Mouse (Mus musculus) liver, embryonic 11.5 days (tissue): ENCODE measurements around the gene Adgrl3. TPM values are rescaled to one million over a fixed set of nuclear protein-coding genes. Genes with fewer than 3 reads are reported as not detected.

ENCODE experiments used
- ATAC-seq: fragments of 200-750 bp; cut with Nextera tagmentation; replicated peaks from 2 replicates; pipeline ENCODE4 v1.8.0; 2017; ENCODE audit warnings: moderate number of reproducible peaks, mild to moderate bottlenecking, moderate TSS enrichment, moderate library complexity; ENCODE audit not compliant: low FRiP score
- DNase-seq: peaks from one replicate; pipeline ENCODE4 v3.0.0-alpha.2; 2017; ENCODE audit warnings: low spot score
- H3K27ac ChIP-seq: fragments of 300-500 bp; sonication (generic); 2 replicates; pipeline ENCODE4 v1.5.1; 2014; ENCODE audit warnings: mild to moderate bottlenecking, low read depth, low read length, control low read depth
- H3K27me3 ChIP-seq: fragments of 300-500 bp; sonication (generic); replicated peaks from 2 replicates; pipeline ENCODE4 v1.6.1; 2014; ENCODE audit warnings: low read length, mixed read lengths; ENCODE audit not compliant: control insufficient read depth, insufficient read depth
- H3K36me3 ChIP-seq: fragments of 300-500 bp; sonication (generic); 2 replicates; pipeline ENCODE4 v1.6.1; 2014; ENCODE audit warnings: mild to moderate bottlenecking, low read length, moderate library complexity, mixed read lengths; ENCODE audit not compliant: control insufficient read depth, insufficient read depth
- H3K4me1 ChIP-seq: fragments of 300-500 bp; sonication (generic); replicated peaks from 2 replicates; pipeline ENCODE4 v1.6.1; 2014; ENCODE audit warnings: low read length, mixed read lengths; ENCODE audit not compliant: control insufficient read depth, insufficient read depth
- H3K4me2 ChIP-seq: fragments of 300-500 bp; sonication (generic); 2 replicates; pipeline ENCODE4 v1.6.1; 2014; ENCODE audit warnings: mild to moderate bottlenecking, control low read depth, moderate library complexity
- H3K4me3 ChIP-seq: fragments of 300-500 bp; sonication (generic); 2 replicates; pipeline ENCODE4 v1.5.1; 2014; ENCODE audit warnings: low read depth, low read length, control low read depth
- H3K9ac ChIP-seq: fragments of 300-500 bp; sonication (generic); 2 replicates; pipeline ENCODE4 v1.6.1; 2014; ENCODE audit warnings: low read depth, low read length, control low read depth
- H3K9me3 ChIP-seq: fragments of 300-500 bp; sonication (generic); 2 replicates; pipeline ENCODE4 v1.6.1; 2016; ENCODE audit warnings: low read length, inconsistent platforms, mixed read lengths; ENCODE audit not compliant: control insufficient read depth
- WGBS: fragments of 180-500 bp; shearing (Covaris S2); extraction: QIAGEN DNeasy Blood & Tissue Kit; methylation state at CpG from one replicate; pipeline ENCODE4 v1.1.7; 2014; 5-methylcytosine and 5-hydroxymethylcytosine counted together
- polyA plus RNA-seq: library from polyadenylated mRNA; unstranded; fragments of >200 nt; fragmentation: Nextera tagmentation; extraction: Ambion mirVana; gene quantifications from 2 replicates; pipeline ENCODE4 v1.2.1, GENCODE M21; 2014

Gene Adgrl3
- polyA plus RNA-seq, 1 experiment from 2014 or later = 9.1 TPM

DNA sequence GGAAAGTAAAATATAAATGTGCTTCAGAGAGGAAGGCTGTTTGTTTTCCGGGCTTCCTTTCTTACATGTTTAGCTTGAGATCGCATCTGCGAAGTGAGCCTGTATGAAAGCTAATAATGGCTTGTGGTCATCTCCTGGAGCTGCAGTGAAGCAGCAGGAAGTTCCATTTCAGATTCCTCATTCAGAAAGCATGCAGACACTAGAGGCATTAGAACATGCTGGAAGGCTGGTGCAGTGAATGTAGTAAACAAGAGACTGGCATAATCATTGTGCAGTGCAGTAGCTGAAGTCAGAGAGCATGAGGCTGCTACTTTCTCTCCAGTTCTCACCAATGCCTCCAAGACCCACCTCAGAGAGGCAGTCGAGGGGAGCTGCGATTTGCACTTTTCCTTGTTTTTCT lies 601.2 kb downstream of the Adgrl3 start:
- no peaks in the 10 kb centered on the region for H3K4me1 ChIP-seq
- no peaks in the 10 kb centered on the region for H3K27me3 ChIP-seq
- no peaks in the 10 kb centered on the region for H3K36me3 ChIP-seq
- no peaks in the 10 kb centered on the region for H3K9me3 ChIP-seq
- ATAC-seq = no peak
- no peak overlapping the region for H3K9ac ChIP-seq
- H3K4me3 ChIP-seq = no peak overlapping the region
- WGBS = 68% methylated on average over 5 of the region's 5 CpGs
- no peak overlapping the region for H3K4me2 ChIP-seq
- no peak overlapping the region for H3K27ac ChIP-seq
- no peak for DNase-seq

DNA sequence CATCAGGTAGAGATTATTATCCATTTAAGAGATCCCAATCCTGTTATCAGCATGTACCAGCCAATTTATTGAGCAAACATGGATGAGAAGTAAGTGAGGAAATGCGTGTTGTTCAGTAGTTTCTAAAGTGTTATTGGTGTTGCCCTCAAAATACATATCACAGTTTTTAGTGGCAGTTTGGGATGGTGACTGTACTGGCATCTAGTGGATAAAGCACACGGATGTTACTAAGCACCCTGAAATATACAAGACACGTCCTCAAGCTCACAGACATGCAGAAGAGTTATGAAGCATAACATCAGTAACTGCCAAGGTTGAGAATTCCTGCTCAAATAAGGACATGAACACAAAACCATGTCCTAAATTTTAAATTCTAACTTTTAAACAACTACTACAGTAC lies 601.8 kb downstream of the Adgrl3 start:
- no peak overlapping the region for H3K27ac ChIP-seq
- no peaks in the 10 kb centered on the region for H3K36me3 ChIP-seq
- no peaks in the 10 kb centered on the region for H3K9me3 ChIP-seq
- WGBS = 69% methylated on average over 3 of the region's 3 CpGs
- DNase-seq = no peak
- H3K4me2 ChIP-seq = no peak overlapping the region
- ATAC-seq = no peak
- no peaks in the 10 kb centered on the region for H3K27me3 ChIP-seq
- H3K9ac ChIP-seq = no peak overlapping the region
- no peak overlapping the region for H3K4me3 ChIP-seq
- no peaks in the 10 kb centered on the region for H3K4me1 ChIP-seq

DNA sequence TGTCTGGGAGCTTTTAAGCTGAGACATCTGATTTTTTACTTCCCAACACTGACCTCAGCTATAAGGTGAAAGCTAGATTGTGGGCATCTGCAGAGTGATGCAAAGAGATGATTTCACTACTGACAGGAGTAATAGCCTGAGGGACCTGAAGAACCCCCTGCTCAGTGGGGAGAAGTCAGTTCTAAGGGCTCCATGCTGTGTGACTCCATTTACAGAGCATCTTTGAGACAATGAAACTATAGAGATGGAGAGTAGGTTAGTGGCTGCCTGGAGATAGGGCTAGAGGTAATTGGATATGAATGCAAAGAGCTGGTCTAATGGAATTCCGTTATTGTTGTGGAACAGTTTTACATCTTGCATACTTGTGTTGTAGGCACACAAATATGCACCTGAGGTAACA lies 603.9 kb downstream of the Adgrl3 start:
- DNase-seq (no peak), ATAC-seq (no peak)
- H3K36me3 ChIP-seq = no peaks in the 10 kb centered on the region
- H3K4me1 ChIP-seq = no peaks in the 10 kb centered on the region
- no peak overlapping the region for H3K4me2 ChIP-seq
- H3K4me3 ChIP-seq = no peak overlapping the region
- WGBS = 40% methylated on average over 1 of the region's 1 CpGs
- H3K9ac ChIP-seq = no peak overlapping the region
- H3K27ac ChIP-seq = no peak overlapping the region
- no peaks in the 10 kb centered on the region for H3K9me3 ChIP-seq
- no peaks in the 10 kb centered on the region for H3K27me3 ChIP-seq

DNA sequence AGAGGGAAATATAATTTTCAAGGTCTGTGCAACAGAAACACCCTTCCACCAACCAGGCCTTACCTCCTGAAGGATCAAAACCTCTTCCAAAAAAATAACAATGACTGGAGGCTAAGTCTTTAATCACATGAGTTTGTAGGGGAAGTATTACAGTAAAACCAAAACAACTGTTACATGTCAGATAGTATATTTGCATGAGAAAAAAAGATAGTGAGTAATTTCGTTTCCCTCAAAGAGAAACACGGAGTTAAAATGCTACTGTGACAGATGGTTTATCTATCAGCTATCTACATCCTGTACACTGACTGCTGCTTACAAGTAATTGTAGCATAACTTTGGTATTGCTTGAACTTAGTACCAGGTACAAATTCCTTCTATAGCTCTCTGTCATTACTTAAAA lies 616.2 kb downstream of the Adgrl3 start:
- WGBS = 61% methylated on average over 2 of the region's 2 CpGs
- ATAC-seq = no peak
- no peak for DNase-seq
- no peak overlapping the region for H3K4me2 ChIP-seq
- no peaks in the 10 kb centered on the region for H3K27me3 ChIP-seq
- H3K9me3 ChIP-seq = no peaks in the 10 kb centered on the region
- no peak overlapping the region for H3K4me3 ChIP-seq
- H3K9ac ChIP-seq = no peak overlapping the region
- H3K4me1 ChIP-seq = no peaks in the 10 kb centered on the region
- no peak overlapping the region for H3K27ac ChIP-seq
- no peaks in the 10 kb centered on the region for H3K36me3 ChIP-seq

DNA sequence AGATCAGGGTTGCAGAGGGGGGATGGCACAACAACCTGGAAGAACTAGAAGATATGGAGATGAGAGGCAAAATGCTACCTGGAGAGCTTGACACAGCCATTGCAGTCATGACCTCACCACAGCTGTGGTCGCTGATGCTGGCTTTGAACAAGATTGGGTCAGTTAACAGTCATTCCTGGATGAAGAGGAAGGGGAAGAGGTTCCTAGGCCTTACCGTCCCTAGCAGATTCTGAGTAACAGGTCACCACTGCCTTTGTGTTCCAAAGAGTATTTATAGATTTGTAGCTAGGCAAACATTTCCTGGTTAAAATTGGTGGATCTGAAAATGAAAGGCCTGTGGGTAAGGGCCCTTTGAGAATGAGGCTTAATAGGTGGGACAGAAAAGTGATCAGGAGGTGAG lies 618.5 kb downstream of the Adgrl3 start:
- WGBS = 64% methylated on average over 2 of the region's 2 CpGs
- no peak for ATAC-seq

DNA sequence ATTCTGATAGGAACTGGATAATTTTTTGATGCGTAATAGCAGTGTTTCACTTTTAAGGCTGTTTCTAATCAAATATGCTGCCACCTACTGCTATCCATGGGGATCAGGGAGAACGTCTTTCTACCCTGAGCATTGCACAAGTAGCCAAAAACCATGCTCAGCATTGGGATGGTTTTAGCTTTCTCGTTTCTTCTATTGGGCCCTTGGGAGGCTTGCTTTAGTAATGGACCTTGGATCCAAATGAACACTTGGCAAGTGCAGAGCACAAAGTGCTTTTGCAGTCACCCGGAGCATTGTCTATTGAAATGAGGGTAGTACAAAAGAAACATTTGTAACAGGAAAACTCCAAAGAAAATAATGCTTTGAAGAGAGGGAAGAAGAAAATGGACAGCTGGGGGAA lies 620.2 kb downstream of the Adgrl3 start:
- no peak for DNase-seq
- ATAC-seq = no peak
- H3K27me3 ChIP-seq = no peaks in the 10 kb centered on the region

More for the DNA sequence above, 618.5 kb downstream of the Adgrl3 start:
- Histone ChIP-seq H3K27me3 (no peaks in the 10 kb centered on the region), H3K27ac (no peak overlapping the region), H3K9ac (no peak overlapping the region), H3K36me3 (no peaks in the 10 kb centered on the region), H3K4me2 (no peak overlapping the region), H3K4me1 (no peaks in the 10 kb centered on the region), H3K9me3 (no peaks in the 10 kb centered on the region), H3K4me3 (no peak overlapping the region)
- no peak for DNase-seq

DNA sequence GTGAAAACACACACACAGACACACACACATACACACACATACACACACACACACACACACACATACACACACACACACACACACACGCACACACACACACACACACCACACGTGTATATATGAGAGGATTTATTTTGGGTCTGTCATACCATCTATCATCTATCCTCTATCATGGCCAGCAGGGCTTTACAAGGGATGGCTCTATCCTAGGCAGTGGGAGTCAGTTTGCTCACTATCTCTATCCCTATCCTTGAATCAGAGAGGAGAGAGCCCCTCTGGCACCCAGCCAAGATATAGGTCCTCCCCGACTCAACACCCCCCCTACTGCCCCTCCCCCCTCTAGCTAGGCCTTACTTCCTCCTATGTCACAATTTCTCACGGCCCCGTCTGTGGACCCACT lies 625.6 kb downstream of the Adgrl3 start:
- DNase-seq (no peak), ATAC-seq (no peak)
- Histone ChIP-seq H3K27ac (no peak overlapping the region), H3K4me3 (no peak overlapping the region), H3K4me2 (no peak overlapping the region), H3K4me1 (no peaks in the 10 kb centered on the region), H3K36me3 (no peaks in the 10 kb centered on the region), H3K9me3 (no peaks in the 10 kb centered on the region), H3K27me3 (no peaks in the 10 kb centered on the region), H3K9ac (no peak overlapping the region)
- 73% methylated on average over 5 of the region's 5 CpGs for WGBS

More for the DNA sequence above, 620.2 kb downstream of the Adgrl3 start:
- H3K9ac ChIP-seq = no peak overlapping the region
- 85% methylated on average over 4 of the region's 4 CpGs for WGBS
- H3K4me3 ChIP-seq = no peak overlapping the region
- no peak overlapping the region for H3K4me2 ChIP-seq
- H3K36me3 ChIP-seq = no peaks in the 10 kb centered on the region
- no peaks in the 10 kb centered on the region for H3K9me3 ChIP-seq
- H3K4me1 ChIP-seq = no peaks in the 10 kb centered on the region
- H3K27ac ChIP-seq = no peak overlapping the region

DNA sequence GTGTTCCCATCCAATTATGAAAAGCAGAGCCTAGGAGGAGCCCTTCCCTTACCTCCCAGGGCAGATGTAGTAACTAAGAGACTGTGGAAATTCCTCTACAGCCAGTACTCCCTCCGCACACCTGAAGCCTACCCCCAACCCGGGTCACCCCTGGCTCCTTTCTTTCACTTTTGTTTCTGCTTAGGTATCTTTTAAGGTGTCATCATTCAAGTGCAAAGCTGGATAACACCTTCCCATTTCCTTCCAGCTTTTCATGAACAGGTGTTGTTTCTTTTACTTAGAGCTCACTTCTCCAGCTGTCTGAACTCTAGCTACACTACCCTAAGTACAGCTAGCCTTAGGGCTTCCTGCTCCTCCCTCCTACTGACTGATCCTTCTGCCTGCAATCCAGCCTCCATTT lies 634.0 kb downstream of the Adgrl3 start:
- no peak for ATAC-seq
- Histone ChIP-seq H3K4me2 (no peak overlapping the region), H3K27me3 (no peaks in the 10 kb centered on the region), H3K36me3 (no peaks in the 10 kb centered on the region), H3K27ac (no peak overlapping the region), H3K4me3 (no peak overlapping the region), H3K9me3 (no peaks in the 10 kb centered on the region), H3K9ac (no peak overlapping the region), H3K4me1 (no peaks in the 10 kb centered on the region)
- no peak for DNase-seq
- 80% methylated on average over 2 of the region's 2 CpGs for WGBS

DNA sequence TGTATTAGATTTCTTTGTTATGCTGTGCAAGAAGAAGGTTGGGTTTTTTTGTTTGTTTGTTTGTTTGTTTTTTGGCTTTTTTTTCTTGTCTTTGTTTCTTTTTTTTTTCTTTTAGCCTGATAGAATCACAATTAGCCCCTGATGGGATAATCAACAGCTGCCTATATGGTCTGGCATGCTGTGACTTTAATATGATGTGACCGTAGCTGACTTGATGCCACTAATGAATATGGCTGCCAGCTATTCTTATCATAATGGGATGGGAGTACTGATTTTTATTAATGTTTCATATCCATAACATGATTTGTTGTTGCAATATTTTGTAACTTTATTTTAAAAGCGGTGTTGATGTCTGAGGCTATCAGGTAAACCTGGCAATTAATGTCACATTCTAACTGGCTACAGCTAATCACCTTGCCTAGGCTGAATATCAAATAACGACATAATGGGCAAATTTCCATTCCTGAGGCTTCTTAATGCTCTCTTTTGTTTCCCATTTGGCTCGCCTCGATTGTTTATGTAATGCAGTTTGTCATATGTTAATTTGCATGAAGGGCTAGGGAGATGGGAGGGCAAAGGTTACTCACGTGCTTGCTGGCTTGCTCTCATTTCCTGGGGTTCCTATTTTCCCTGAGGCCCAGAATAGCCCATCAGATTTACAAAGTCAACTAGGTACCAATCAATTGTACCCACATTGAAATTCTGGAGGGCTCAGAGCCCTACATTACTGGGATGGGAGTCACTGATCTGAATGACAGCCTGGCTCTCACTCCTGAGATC lies 641.9 kb downstream of the Adgrl3 start:
- Histone ChIP-seq H3K36me3 (no peaks in the 10 kb centered on the region), H3K27ac (no peak overlapping the region), H3K4me2 (no peak overlapping the region), H3K4me1 (no peaks in the 10 kb centered on the region), H3K4me3 (no peak overlapping the region), H3K9me3 (no peaks in the 10 kb centered on the region), H3K27me3 (no peaks in the 10 kb centered on the region), H3K9ac (no peak overlapping the region)
- 57% methylated on average over 6 of the region's 6 CpGs for WGBS
- ATAC-seq (no peak), DNase-seq (no peak)
